Mouse (Mus musculus) forebrain, embryonic 16.5 days (tissue): ENCODE results near the gene Arhgap22. TPM values are rescaled to one million over a fixed set of nuclear protein-coding genes. Genes with fewer than 3 reads are reported as not detected.

Source experiments
- ATAC-seq: fragments of 200-750 bp; cut with Nextera tagmentation; 2 replicates; pipeline ENCODE4 v1.8.0; 2017; ENCODE audit warnings: mild to moderate bottlenecking, moderate library complexity
- H3K27ac ChIP-seq: fragments of 300-500 bp; sonication (generic); 2 replicates; pipeline ENCODE4 v1.5.1; 2014; ENCODE audit warnings: low read length, control low read depth
- H3K27me3 ChIP-seq: fragments of 300-500 bp; sonication (generic); replicated peaks from 2 replicates; pipeline ENCODE4 v1.6.1; 2014; ENCODE audit warnings: low read length; ENCODE audit not compliant: control insufficient read depth, insufficient read depth
- H3K36me3 ChIP-seq: fragments of 300-500 bp; sonication (generic); 2 replicates; pipeline ENCODE4 v1.6.1; 2014; ENCODE audit not compliant: control insufficient read depth, insufficient read depth
- H3K4me1 ChIP-seq: fragments of 300-500 bp; sonication (generic); replicated peaks from 2 replicates; pipeline ENCODE4 v1.6.1; 2014; ENCODE audit warnings: low read length; ENCODE audit not compliant: control insufficient read depth, insufficient read depth
- H3K4me2 ChIP-seq: fragments of 300-500 bp; sonication (generic); 2 replicates; pipeline ENCODE4 v1.6.1; 2014; ENCODE audit warnings: mild to moderate bottlenecking, low read length, control low read depth
- H3K4me3 ChIP-seq: fragments of 300-500 bp; sonication (generic); replicated peaks from 2 replicates; pipeline ENCODE4 v1.5.1; 2014; ENCODE audit warnings: mild to moderate bottlenecking, low read length, control low read depth
- H3K9ac ChIP-seq: fragments of 300-500 bp; sonication (generic); replicated peaks from 2 replicates; pipeline ENCODE4 v1.6.1; 2014; ENCODE audit warnings: low read depth, low read length, control low read depth
- H3K9me3 ChIP-seq: fragments of 300-500 bp; sonication (generic); 2 replicates; pipeline ENCODE4 v1.6.1; 2016; ENCODE audit warnings: low read length; ENCODE audit not compliant: control insufficient read depth
- WGBS: fragments of 180-500 bp; shearing (Covaris S2); extraction: QIAGEN DNeasy Blood & Tissue Kit; methylation state at CpG from one replicate; pipeline ENCODE4 v1.1.7; 2014; 5-methylcytosine and 5-hydroxymethylcytosine counted together
- polyA plus RNA-seq: library from polyadenylated mRNA; unstranded; fragments of >200 nt; fragmentation: Nextera tagmentation; extraction: Ambion mirVana; gene quantifications from 2 replicates; pipeline ENCODE4 v1.2.1, GENCODE M21; 2015

The Arhgap22 gene
- polyA plus RNA-seq, 1 experiment from 2014 or later, result 0.47 TPM

DNA sequence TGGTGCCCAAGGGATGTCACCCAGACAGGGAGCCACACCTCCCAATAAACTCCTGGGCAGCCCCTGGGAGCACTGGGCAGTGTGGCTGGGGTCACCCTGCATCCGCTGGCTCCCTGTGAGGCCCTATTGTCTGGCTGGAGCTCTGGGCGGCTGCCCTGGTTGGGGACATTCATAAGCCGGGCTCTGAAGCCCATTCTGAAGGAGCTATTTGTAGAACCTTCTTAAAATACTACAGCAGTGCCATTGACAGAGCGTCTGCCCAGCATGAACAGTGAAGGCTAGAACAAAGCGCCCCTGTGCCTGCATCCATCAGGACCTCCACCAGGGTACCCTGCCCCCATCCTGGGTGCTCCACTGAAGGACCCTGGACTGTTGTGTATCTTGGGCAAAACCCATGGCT lies 114.5 kb downstream of the Arhgap22 start:
- no peak overlapping the region for H3K9ac ChIP-seq
- H3K4me1 ChIP-seq, result no peaks in the 10 kb centered on the region
- WGBS, result 35% methylated on average over 5 of the region's 5 CpGs
- no peaks in the 10 kb centered on the region for H3K9me3 ChIP-seq
- peak; percentile 55 for ATAC-seq
- H3K4me2 ChIP-seq, result no peak overlapping the region
- H3K27ac ChIP-seq, result no peak overlapping the region
- H3K36me3 ChIP-seq, result no peaks in the 10 kb centered on the region
- H3K27me3 ChIP-seq, result no peaks in the 10 kb centered on the region
- H3K4me3 ChIP-seq, result no peak overlapping the region

- H3K27ac ChIP-seq, result no peak overlapping the region
- H3K9me3 ChIP-seq, result no peaks in the 10 kb centered on the region
- ATAC-seq, result no peak
- no peaks in the 10 kb centered on the region for H3K27me3 ChIP-seq
- no peak overlapping the region for H3K9ac ChIP-seq
- no peaks in the 10 kb centered on the region for H3K36me3 ChIP-seq
- 87% methylated on average over 5 of the region's 5 CpGs for WGBS
- H3K4me3 ChIP-seq, result no peak overlapping the region
- no peaks in the 10 kb centered on the region for H3K4me1 ChIP-seq
- no peak overlapping the region for H3K4me2 ChIP-seq
Observed at GRCm38 (mm10) chr14:33329297-33329805, 115.5 kb downstream of the Arhgap22 start.

DNA sequence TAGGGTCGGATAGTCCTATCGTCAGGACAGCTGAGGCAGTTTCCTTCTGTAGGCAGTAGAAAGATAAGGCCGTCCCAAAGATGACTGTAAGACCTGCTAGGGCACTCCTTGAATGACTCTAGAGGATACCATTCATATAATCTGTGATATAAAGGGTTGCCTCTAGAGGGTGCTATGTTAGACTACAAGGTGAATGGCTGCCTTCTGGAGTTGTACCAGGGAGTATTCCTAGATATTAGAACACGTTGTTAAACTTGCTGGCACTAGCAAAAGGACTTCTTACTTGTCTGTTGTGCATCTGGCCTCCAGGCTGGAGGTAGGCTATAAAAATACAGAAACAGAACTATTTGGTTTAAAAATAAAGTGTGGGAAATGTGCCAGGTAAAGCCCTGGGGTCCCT lies 117.2 kb downstream of the Arhgap22 start:
- H3K9ac ChIP-seq, result no peak overlapping the region
- H3K27ac ChIP-seq, result no peak overlapping the region
- H3K27me3 ChIP-seq, result no peaks in the 10 kb centered on the region
- ATAC-seq, result no peak
- H3K36me3 ChIP-seq, result no peaks in the 10 kb centered on the region
- no peaks in the 10 kb centered on the region for H3K4me1 ChIP-seq
- H3K9me3 ChIP-seq, result no peaks in the 10 kb centered on the region
- 71% methylated on average over 4 of the region's 4 CpGs for WGBS
- no peak overlapping the region for H3K4me3 ChIP-seq
- no peak overlapping the region for H3K4me2 ChIP-seq

DNA sequence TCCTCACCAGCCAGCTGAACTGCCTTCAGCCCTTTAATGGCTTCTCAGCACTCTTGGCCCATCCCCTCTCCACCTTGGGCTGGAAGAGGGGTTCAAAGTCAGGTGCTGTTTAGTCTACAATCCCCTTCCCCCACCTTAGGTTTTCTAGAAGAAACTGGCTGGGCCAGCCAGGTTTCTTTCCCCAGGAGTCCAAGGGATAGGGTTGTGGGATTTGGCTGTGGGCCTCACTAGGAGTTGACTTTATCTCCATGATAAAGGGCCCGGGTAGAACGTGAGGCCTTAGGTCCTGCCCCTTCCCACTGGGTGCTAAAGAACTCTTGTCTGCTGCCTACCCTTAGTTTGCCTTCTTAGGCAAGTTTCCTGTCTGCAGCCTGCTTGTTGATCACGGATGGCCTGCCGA lies 117.8 kb downstream of the Arhgap22 start:
- ATAC-seq, result no peak
- WGBS, result 51% methylated on average over 4 of the region's 4 CpGs
- Histone ChIP-seq H3K27ac (no peak overlapping the region), H3K9me3 (no peaks in the 10 kb centered on the region), H3K4me2 (no peak overlapping the region), H3K4me1 (no peaks in the 10 kb centered on the region), H3K27me3 (no peaks in the 10 kb centered on the region), H3K9ac (no peak overlapping the region), H3K36me3 (no peaks in the 10 kb centered on the region), H3K4me3 (no peak overlapping the region)

DNA sequence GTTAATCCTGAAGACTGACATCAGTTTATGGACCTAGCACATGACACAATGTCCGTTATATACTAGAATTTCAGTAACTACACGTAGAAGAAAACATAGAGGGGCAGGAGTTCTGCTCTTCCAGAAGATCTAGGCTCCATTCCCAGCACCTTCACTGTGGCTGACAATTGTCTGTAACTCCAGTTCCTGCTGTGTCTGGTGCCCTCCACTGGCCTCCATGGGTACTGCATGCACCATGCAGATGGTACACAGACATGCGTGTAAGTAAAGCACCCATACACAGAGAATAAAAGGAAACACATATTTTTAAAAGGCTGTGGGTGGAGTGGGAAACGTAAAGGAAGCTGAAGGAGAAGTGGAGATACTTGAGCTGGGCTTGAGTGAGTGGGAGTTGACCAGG lies 120.0 kb downstream of the Arhgap22 start:
- Histone ChIP-seq H3K36me3 (no peaks in the 10 kb centered on the region), H3K9ac (no peak overlapping the region), H3K4me1 (no peaks in the 10 kb centered on the region), H3K9me3 (no peaks in the 10 kb centered on the region), H3K4me3 (no peak overlapping the region), H3K27me3 (no peaks in the 10 kb centered on the region), H3K4me2 (no peak overlapping the region), H3K27ac (no peak overlapping the region)
- WGBS, result 86% methylated on average over 4 of the region's 4 CpGs
- no peak for ATAC-seq

GRCm38 (mm10) chr14:33334402-33334801 lies 120.6 kb downstream of the Arhgap22 start:
- no peak overlapping the region for H3K4me3 ChIP-seq
- H3K4me2 ChIP-seq, result no peak overlapping the region
- no peaks in the 10 kb centered on the region for H3K4me1 ChIP-seq
- WGBS, result 79% methylated on average over 4 of the region's 4 CpGs
- no peaks in the 10 kb centered on the region for H3K27me3 ChIP-seq
- no peaks in the 10 kb centered on the region for H3K36me3 ChIP-seq
- no peak overlapping the region for H3K27ac ChIP-seq
- H3K9ac ChIP-seq, result no peak overlapping the region
- ATAC-seq, result no peak
- H3K9me3 ChIP-seq, result no peaks in the 10 kb centered on the region

- H3K4me3 ChIP-seq, result no peak overlapping the region
- no peaks in the 10 kb centered on the region for H3K4me1 ChIP-seq
- H3K36me3 ChIP-seq, result no peaks in the 10 kb centered on the region
- no peak overlapping the region for H3K27ac ChIP-seq
- no peaks in the 10 kb centered on the region for H3K9me3 ChIP-seq
- H3K4me2 ChIP-seq, result no peak overlapping the region
- 84% methylated on average over 6 of the region's 6 CpGs for WGBS
- H3K27me3 ChIP-seq, result no peaks in the 10 kb centered on the region
- no peak overlapping the region for H3K9ac ChIP-seq
- no peak for ATAC-seq
Observed at GRCm38 (mm10) chr14:33335733-33336132, 121.9 kb downstream of the Arhgap22 start.

GRCm38 (mm10) chr14:33338684-33339083 lies 124.9 kb downstream of the Arhgap22 start:
- Histone ChIP-seq H3K27me3 (no peaks in the 10 kb centered on the region), H3K9me3 (no peaks in the 10 kb centered on the region), H3K4me2 (no peak overlapping the region), H3K9ac (no peak overlapping the region), H3K36me3 (no peaks in the 10 kb centered on the region), H3K27ac (no peak overlapping the region), H3K4me1 (no peaks in the 10 kb centered on the region), H3K4me3 (no peak overlapping the region)
- 73% methylated on average over 5 of the region's 5 CpGs for WGBS
- ATAC-seq, result no peak

GRCm38 (mm10) chr14:33343131-33343725 lies 129.4 kb downstream of the Arhgap22 start:
- ATAC-seq, result no peak
- H3K9me3 ChIP-seq, result no peaks in the 10 kb centered on the region
- no peak overlapping the region for H3K4me3 ChIP-seq
- H3K4me1 ChIP-seq, result no peaks in the 10 kb centered on the region
- no peaks in the 10 kb centered on the region for H3K36me3 ChIP-seq
- H3K27ac ChIP-seq, result no peak overlapping the region
- no peak overlapping the region for H3K9ac ChIP-seq
- H3K27me3 ChIP-seq, result no peaks in the 10 kb centered on the region
- 89% methylated on average over 14 of the region's 14 CpGs for WGBS
- H3K4me2 ChIP-seq, result no peak overlapping the region

DNA sequence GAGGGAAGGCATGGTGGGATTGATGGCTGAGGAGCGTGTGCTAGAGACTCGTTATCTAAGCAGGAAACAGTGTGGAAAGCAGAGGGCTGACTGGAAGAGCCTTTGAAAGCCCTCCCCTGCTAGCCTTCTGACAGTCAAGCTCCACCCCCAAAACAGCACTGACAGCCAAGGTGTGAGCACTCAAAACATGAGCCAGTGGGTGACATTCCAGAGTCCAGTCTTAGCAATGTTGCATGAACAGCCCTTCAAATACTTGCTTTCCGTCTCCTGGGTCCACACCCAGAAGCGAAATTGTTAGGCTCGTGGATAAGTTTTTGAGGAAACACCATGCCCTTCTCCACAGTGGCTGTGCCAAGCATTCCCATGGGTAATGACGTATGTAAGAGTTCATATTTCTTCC lies 132.7 kb downstream of the Arhgap22 start:
- Histone ChIP-seq H3K9me3 (no peaks in the 10 kb centered on the region), H3K4me3 (no peak overlapping the region), H3K27me3 (peaks cover 9% of the 10 kb centered on the region), H3K9ac (no peak overlapping the region), H3K4me1 (peaks cover 5% of the 10 kb centered on the region; the same call in 1 of the 2 replicates), H3K27ac (no peak overlapping the region), H3K36me3 (no peaks in the 10 kb centered on the region), H3K4me2 (no peak overlapping the region)
- no peak for ATAC-seq
- 72% methylated on average over 6 of the region's 6 CpGs for WGBS
